Mouse (Mus musculus) urinary bladder, postnatal 25 days (tissue): ENCODE measurements around the gene Pde4a.
A peak's percentile ranks its signal among the peaks of the same experiment; 100 is the strongest.
"Not testable (repeated sequence)": the region's sequence is repeated elsewhere in the genome, so short reads cannot be mapped to it uniquely, and the experiment has no call there.

ENCODE experiments used
- DNase-seq: peaks from one replicate; pipeline ENCODE4 v3.0.0; 2022; ENCODE audit warnings: low spot score

Gene Pde4a

GRCm38 (mm10) chr9:21220490-21221382, 55.2 kb downstream of the Pde4a start:
- DNase-seq = peak; percentile 90

- no peak for DNase-seq
These were observed 55.9 kb downstream of the Pde4a start for GRCm38 (mm10) chr9:21221383-21221929.

GRCm38 (mm10) chr9:21223490-21223889, 58.0 kb downstream of the Pde4a start:
- not testable (repeated sequence) for DNase-seq

GRCm38 (mm10) chr9:21223906-21224305, 58.4 kb downstream of the Pde4a start:
- DNase-seq = no peak

- no peak for DNase-seq
These were observed 59.3 kb downstream of the Pde4a start for GRCm38 (mm10) chr9:21224576-21225414.

- DNase-seq = no peak
These were observed 59.9 kb downstream of the Pde4a start for GRCm38 (mm10) chr9:21225415-21225758.

- DNase-seq = no peak
These were observed 61.8 kb downstream of the Pde4a start for GRCm38 (mm10) chr9:21227342-21227741.

GRCm38 (mm10) chr9:21231551-21231950, 66.0 kb downstream of the Pde4a start:
- no peak for DNase-seq

GRCm38 (mm10) chr9:21232867-21233266, 67.4 kb downstream of the Pde4a start:
- no peak for DNase-seq

- no peak for DNase-seq
These were observed 67.9 kb downstream of the Pde4a start for GRCm38 (mm10) chr9:21233366-21233765.

- DNase-seq = no peak
These were observed 68.3 kb downstream of the Pde4a start for GRCm38 (mm10) chr9:21233805-21234204.

GRCm38 (mm10) chr9:21235341-21235740, 69.8 kb downstream of the Pde4a start:
- DNase-seq = no peak

GRCm38 (mm10) chr9:21236991-21237367, 71.5 kb downstream of the Pde4a start:
- DNase-seq = no peak

GRCm38 (mm10) chr9:21237368-21238003, 72.0 kb downstream of the Pde4a start:
- DNase-seq = no peak

- DNase-seq = no peak
These were observed 72.7 kb downstream of the Pde4a start for GRCm38 (mm10) chr9:21238004-21238732.

- peak; percentile 77 for DNase-seq
These were observed 73.4 kb downstream of the Pde4a start, which contains the start of gene Keap1 for GRCm38 (mm10) chr9:21238733-21239464. Keap1 (minus strand) TSS chr9:21239361.

GRCm38 (mm10) chr9:21239465-21239848, 73.9 kb downstream of the Pde4a start:
- no peak for DNase-seq

GRCm38 (mm10) chr9:21241343-21241742, 75.8 kb downstream of the Pde4a start:
- DNase-seq = peak; percentile 73

- no peak for DNase-seq
These were observed 78.4 kb downstream of the Pde4a start for GRCm38 (mm10) chr9:21243826-21244427.

GRCm38 (mm10) chr9:21244428-21245112, 79.1 kb downstream of the Pde4a start:
- no peak for DNase-seq
